Mouse (Mus musculus): ENCODE measurements at regions not wholly inside any gene's neighbourhood (a gene's known extent, or its start where the extent isn't known, plus 50 kb on each side); places are given as distances from the start of the nearest gene placed in this dataset.

DNA sequence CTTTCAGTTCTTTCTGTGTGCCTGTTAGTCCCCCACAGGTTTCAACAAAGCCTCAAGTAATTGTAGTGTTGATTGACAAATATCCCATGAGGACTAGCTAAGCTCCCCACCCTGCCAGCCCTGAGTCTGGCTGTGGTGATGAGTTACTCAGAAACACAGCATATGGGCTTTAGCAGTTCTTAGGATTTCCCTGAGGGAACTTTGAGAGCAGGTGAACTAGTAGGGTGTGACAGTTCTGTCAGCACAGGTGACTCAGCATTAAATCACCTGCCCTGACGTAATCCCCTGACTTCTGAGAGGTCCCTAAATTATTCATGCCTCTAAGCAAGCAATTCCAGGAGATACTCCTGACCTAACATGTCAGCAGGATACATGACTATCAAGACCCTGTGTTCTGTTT lies 347.7 kb upstream of the Igfbp3 start:
- H3K4me3 ChIP-seq: no peak overlapping the region
- WGBS: 69% methylated on average over 1 of the region's 1 CpGs
- no peaks in the 10 kb centered on the region for H3K9me3 ChIP-seq
- no peaks in the 10 kb centered on the region for H3K4me1 ChIP-seq (replicated peaks)
- H3K27ac ChIP-seq: no peak overlapping the region
- DNase-seq (ENCODE audit: low spot score): no peak
- H3K27me3 ChIP-seq (ENCODE audit: insufficient read depth, poor library complexity, severe bottlenecking): no peaks in the 10 kb centered on the region
- no peaks in the 10 kb centered on the region for H3K36me3 ChIP-seq

DNA sequence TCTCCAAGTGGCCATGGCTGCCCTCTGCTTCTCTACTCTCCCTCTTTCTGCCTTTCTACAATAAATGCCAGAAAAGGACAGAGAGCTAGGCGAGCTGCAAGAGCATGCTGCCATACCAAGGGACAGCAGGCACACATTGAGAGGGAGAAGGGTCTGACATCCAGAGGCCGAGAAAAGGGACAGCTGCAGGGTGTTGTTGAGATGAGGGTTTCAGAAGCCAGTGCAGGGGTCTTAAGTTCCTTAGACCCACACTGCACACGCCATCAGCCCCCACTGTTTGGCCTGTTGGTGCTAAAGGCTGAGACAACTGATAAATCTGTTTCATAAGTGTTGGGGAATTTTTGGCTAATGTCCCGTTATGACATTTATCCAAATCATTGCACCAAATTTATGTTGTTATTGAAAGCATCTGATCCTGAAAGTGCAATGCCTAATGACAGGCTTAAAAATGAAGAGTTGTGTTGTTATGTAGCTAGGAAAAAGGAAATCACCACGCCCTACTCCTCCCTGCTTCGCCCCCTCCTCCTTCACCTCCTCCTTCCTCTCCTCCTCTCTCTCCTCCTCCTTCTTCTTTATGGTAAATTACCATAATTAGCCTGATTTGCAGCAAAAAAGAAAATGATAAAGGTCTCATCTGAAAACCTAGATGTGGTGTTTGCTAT lies 342.0 kb upstream of the Igfbp3 start:
- no peaks in the 10 kb centered on the region for H3K4me1 ChIP-seq (replicated peaks)
- no peaks in the 10 kb centered on the region for H3K9me3 ChIP-seq
- no peaks in the 10 kb centered on the region for H3K36me3 ChIP-seq
- no peak overlapping the region for H3K4me3 ChIP-seq
- H3K27ac ChIP-seq: no peak overlapping the region
- 82% methylated on average over 6 of the region's 6 CpGs for WGBS
- DNase-seq (ENCODE audit: low spot score): no peak
- H3K27me3 ChIP-seq (ENCODE audit: insufficient read depth, poor library complexity, severe bottlenecking): no peaks in the 10 kb centered on the region

DNA sequence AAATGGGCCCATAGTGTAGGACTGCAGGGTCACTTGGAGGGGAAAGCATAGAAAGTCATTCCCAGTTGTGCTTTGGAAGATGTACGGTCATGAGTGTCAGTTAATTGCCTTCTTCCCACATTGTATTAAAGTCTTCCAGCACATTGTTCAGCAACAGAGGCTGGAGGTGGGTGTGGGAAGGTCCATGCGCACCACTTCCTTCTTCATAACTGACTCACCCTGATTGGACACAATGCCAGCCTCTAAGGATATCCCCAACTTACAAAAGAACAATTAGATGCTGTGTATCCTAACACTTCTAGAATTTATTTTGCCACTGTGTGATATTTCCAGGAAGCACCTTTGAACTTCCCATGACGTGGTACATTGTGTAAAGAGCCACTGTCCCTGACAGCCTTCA lies 338.4 kb upstream of the Igfbp3 start:
- no peak overlapping the region for H3K4me3 ChIP-seq
- no peak overlapping the region for H3K27ac ChIP-seq
- 84% methylated on average over 3 of the region's 3 CpGs for WGBS

DNA sequence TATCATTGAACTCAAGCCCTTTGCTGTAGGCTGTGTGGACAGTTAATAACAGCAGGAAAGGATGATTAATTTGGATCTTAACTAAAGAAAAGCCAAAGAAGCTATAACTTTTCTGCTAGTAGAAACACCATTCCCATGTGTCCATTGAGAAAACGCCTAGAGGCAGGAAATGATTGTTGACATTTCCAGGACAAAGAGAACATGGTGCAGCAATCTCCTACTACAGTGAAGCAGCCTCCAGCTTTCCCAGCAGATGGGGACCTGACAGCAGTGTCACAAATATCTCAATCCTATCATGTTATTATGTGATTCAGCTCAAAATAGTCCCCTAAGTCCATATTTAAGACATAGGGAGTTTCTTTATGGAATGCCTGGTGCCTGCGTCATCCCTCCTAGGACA lies 334.1 kb upstream of the Igfbp3 start:
- no peaks in the 10 kb centered on the region for H3K9me3 ChIP-seq
- WGBS: 74% methylated on average over 2 of the region's 2 CpGs
- H3K4me1 ChIP-seq (replicated peaks): no peaks in the 10 kb centered on the region
- H3K27me3 ChIP-seq (ENCODE audit: insufficient read depth, poor library complexity, severe bottlenecking): no peaks in the 10 kb centered on the region
- no peak for DNase-seq (ENCODE audit: low spot score)
- no peaks in the 10 kb centered on the region for H3K36me3 ChIP-seq
- H3K27ac ChIP-seq: no peak overlapping the region
- no peak overlapping the region for H3K4me3 ChIP-seq

More for the DNA sequence above, 338.4 kb upstream of the Igfbp3 start:
- no peaks in the 10 kb centered on the region for H3K27me3 ChIP-seq (ENCODE audit: insufficient read depth, poor library complexity, severe bottlenecking)
- DNase-seq (ENCODE audit: low spot score): no peak
- H3K4me1 ChIP-seq (replicated peaks): no peaks in the 10 kb centered on the region
- no peaks in the 10 kb centered on the region for H3K9me3 ChIP-seq
- no peaks in the 10 kb centered on the region for H3K36me3 ChIP-seq

DNA sequence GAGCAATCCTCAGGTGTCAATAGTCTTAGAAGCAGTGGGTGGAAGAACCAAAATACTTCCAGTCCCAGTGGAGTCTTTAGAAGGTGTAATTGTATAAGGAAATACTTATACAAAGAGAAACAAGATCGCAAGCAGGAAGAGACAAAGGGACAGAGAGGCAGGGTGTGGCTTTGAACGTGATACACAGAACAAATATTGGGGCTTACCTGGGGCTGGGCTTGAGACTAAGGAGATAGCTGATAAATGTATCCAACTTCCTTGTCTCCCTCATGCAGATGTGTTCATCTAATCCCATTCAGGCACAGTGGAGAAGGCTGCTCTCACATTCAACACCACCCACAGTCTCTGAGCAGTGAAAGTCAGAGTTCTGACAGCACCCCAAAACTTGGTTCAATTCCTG lies 331.9 kb upstream of the Igfbp3 start:
- Histone ChIP-seq H3K27ac (no peak overlapping the region), H3K4me3 (no peak overlapping the region), H3K36me3 (no peaks in the 10 kb centered on the region), H3K9me3 (no peaks in the 10 kb centered on the region), H3K27me3 (ENCODE audit: insufficient read depth, poor library complexity, severe bottlenecking) (no peaks in the 10 kb centered on the region), H3K4me1 (replicated peaks) (no peaks in the 10 kb centered on the region)
- 83% methylated on average over 2 of the region's 2 CpGs for WGBS
- DNase-seq (ENCODE audit: low spot score): no peak

DNA sequence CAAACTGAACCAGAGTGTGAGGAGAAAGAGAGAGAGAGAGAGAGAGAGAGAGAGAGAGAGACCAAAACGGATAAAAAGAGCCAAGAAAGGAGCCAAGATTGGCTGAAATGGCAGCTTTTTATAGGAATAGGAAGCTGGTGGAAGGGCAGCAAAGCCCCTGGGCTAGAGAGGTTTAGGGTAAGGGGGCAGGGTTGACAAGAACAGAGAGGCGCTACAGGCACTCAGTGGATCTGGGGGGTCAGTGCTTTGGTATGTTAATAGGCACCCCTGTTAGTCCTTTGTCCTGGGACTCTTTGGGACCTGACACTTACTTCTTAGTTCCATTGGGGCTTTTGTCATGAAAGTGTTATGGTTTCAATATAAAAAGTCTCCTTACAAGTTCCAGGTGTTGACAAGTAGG lies 320.9 kb upstream of the Igfbp3 start:
- no peak overlapping the region for H3K27ac ChIP-seq
- no peaks in the 10 kb centered on the region for H3K27me3 ChIP-seq (ENCODE audit: insufficient read depth, poor library complexity, severe bottlenecking)

DNA sequence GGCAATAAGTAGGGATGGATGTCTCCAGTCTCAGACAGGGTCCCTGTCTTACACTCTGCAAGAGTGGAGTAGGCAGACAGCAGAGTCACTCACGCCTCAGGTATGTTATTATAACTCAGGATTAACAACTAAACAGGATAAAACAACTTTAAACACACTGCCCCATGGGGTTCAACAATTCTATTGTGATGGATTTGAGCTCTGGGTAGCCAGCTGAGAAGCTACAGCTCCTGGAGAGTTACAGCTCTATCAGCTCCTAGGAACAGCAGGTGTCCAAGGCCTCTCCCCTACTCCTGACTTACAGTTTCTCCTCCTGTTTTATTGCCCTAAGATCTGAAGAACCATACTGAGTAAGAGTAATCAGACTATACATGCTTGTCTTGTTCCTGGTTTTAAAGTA lies 319.6 kb upstream of the Igfbp3 start:
- 23% methylated on average over 1 of the region's 1 CpGs for WGBS
- no peaks in the 10 kb centered on the region for H3K36me3 ChIP-seq
- H3K4me3 ChIP-seq: no peak overlapping the region

More for the DNA sequence above, 320.9 kb upstream of the Igfbp3 start:
- H3K4me3 ChIP-seq: no peak overlapping the region
- peaks cover 13% of the 10 kb centered on the region for H3K9me3 ChIP-seq
- DNase-seq (ENCODE audit: low spot score): no peak
- H3K36me3 ChIP-seq: no peaks in the 10 kb centered on the region
- 34% methylated on average over 2 of the region's 2 CpGs for whole genome bisulfite sequencing
- H3K4me1 ChIP-seq (replicated peaks): no peaks in the 10 kb centered on the region

DNA sequence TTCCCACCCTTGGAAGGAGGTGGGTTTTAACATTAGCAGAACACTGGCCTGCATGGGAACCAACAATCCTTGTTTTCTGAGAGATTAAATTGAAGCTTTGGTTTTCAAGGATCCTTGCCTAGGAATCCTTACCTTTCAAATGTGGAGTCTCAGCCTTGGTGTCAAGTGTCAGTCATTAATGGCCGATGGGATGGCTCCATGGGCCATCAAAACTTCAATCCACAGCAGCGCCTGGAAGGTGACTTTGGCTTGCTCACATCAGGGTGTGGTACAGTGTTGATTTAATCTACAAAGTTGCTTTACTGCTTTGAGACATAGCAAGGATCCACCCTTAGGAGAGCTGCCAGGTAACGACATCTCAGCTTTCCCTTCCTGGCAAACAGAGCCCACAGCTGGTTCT lies 318.1 kb upstream of the Igfbp3 start:
- H3K9me3 ChIP-seq: peaks cover 8% of the 10 kb centered on the region
- no peaks in the 10 kb centered on the region for H3K27me3 ChIP-seq (ENCODE audit: insufficient read depth, poor library complexity, severe bottlenecking)
- no peak for DNase-seq (ENCODE audit: low spot score)
- no peak overlapping the region for H3K4me3 ChIP-seq
- WGBS: 82% methylated on average over 3 of the region's 3 CpGs
- H3K27ac ChIP-seq: no peak overlapping the region
- H3K4me1 ChIP-seq (replicated peaks): no peaks in the 10 kb centered on the region
- no peaks in the 10 kb centered on the region for H3K36me3 ChIP-seq

More for the DNA sequence above, 319.6 kb upstream of the Igfbp3 start:
- DNase-seq (ENCODE audit: low spot score): no peak
- Histone ChIP-seq H3K27ac (no peak overlapping the region), H3K9me3 (peaks cover 13% of the 10 kb centered on the region), H3K4me1 (replicated peaks) (no peaks in the 10 kb centered on the region), H3K27me3 (ENCODE audit: insufficient read depth, poor library complexity, severe bottlenecking) (no peaks in the 10 kb centered on the region)

DNA sequence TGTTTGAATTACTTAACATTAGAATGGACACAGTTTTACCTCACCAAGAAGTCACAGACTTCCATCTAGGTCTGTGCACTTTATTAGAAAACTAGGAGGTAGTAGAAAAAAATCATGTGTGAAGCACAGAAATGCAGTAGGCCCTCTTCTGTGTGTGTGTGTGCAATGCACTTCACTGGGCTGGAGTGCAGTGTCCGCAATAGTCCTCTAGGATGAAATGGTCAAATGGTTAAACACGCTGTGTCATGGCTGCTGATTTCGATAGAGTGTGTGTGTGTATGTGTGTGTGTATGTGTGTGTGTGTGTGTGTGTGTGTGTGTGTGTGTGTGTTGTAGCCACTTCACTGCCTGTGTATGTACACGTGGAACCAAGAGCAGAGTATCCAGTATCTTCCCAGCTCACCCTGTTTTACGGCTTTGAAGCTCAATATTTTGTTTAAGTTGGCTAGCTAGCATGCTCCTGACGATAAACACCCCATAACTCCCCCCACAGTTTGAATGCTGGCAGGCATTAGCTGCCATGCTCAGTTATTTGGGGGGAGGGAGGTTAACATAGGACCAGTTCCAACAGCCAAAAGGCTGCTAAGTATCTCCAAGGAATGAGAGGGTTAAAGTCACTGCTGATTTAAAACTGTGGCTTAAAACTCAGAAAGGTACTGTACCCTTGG lies 316.9 kb upstream of the Igfbp3 start:
- Histone ChIP-seq H3K9me3 (no peaks in the 10 kb centered on the region), H3K27me3 (ENCODE audit: insufficient read depth, poor library complexity, severe bottlenecking) (no peaks in the 10 kb centered on the region), H3K36me3 (no peaks in the 10 kb centered on the region), H3K4me3 (no peak overlapping the region), H3K27ac (no peak overlapping the region), H3K4me1 (replicated peaks) (no peaks in the 10 kb centered on the region)
- WGBS: 89% methylated on average over 6 of the region's 6 CpGs
- no peak for DNase-seq (ENCODE audit: low spot score)

DNA sequence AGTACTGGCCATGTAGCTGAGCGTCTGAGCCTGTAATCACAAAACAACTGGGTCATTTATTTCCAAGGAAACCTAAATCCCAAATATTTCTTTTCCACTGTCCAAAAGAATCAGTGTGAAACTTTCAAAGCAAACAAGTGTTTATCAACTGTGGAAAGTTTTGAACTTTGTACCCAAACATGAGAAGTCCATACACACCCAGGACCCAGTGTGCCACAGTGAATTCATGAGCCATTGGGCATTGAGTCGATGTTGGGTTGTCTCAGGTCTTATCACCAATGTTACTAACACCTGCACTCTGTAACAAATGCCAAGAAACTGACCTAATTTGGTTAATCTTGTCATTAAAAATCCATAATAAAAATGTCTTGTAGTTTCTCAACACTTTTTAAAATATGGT lies 305.8 kb upstream of the Igfbp3 start:
- Histone ChIP-seq H3K4me3 (no peak overlapping the region), H3K9me3 (no peaks in the 10 kb centered on the region), H3K27me3 (ENCODE audit: insufficient read depth, poor library complexity, severe bottlenecking) (no peaks in the 10 kb centered on the region), H3K27ac (no peak overlapping the region), H3K4me1 (replicated peaks) (no peaks in the 10 kb centered on the region), H3K36me3 (no peaks in the 10 kb centered on the region)
- 85% methylated on average over 2 of the region's 2 CpGs for WGBS
- DNase-seq (ENCODE audit: low spot score): no peak

DNA sequence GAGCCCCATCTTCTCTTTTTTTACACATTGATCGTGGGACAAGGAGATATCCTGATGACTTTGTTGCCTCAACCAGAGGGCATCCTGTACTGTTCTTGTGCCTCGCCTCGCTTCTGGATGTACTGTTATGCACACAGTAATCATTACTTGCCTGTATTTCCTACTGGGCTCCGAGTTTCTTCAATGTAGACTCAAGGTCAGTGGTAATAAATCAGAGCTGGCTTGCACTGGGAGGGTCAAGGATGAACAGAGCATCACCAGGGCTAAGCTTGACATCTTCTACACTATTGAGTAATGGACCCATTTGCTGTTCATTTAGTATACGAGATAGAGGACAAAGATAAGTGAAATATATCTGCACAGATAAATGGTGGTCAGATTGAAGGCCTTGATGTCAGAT lies 295.1 kb upstream of the Igfbp3 start:
- H3K4me3 ChIP-seq: no peak overlapping the region
- no peak overlapping the region for H3K27ac ChIP-seq
- WGBS: 86% methylated on average over 5 of the region's 5 CpGs
- no peaks in the 10 kb centered on the region for H3K36me3 ChIP-seq
- H3K4me1 ChIP-seq (replicated peaks): no peaks in the 10 kb centered on the region
- no peak for DNase-seq (ENCODE audit: low spot score)
- H3K9me3 ChIP-seq: no peaks in the 10 kb centered on the region
- no peaks in the 10 kb centered on the region for H3K27me3 ChIP-seq (ENCODE audit: insufficient read depth, poor library complexity, severe bottlenecking)

DNA sequence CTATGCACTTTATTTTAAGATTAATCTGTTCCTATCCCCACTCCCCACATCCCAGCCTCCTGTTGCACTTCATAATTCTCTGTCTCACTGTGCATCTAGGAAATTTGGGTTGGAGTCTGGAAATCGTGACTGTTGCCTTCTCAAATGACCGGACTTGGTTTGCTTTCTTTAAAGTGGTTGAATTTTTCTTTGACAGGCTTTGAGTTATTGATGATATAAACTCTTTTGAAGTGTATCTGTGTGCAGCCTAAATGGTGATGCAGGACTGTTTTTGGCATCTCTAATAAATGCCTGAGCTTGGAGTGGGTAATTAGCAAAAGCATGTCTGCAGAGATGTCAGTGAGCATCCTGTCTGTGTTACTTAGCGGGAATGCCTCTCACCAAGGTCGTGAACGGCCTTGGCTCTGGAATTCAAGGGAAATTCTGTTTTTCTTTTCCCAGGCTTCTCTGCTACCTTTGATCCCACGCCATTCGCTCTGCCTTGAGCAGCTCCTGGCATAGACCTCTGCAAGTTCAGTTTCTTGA lies 292.8 kb upstream of the Igfbp3 start:
- WGBS: 76% methylated on average over 7 of the region's 7 CpGs
- Histone ChIP-seq H3K27me3 (ENCODE audit: insufficient read depth, poor library complexity, severe bottlenecking) (no peaks in the 10 kb centered on the region), H3K4me3 (no peak overlapping the region), H3K9me3 (no peaks in the 10 kb centered on the region), H3K4me1 (replicated peaks) (no peaks in the 10 kb centered on the region), H3K27ac (no peak overlapping the region), H3K36me3 (no peaks in the 10 kb centered on the region)
- DNase-seq (ENCODE audit: low spot score): no peak

DNA sequence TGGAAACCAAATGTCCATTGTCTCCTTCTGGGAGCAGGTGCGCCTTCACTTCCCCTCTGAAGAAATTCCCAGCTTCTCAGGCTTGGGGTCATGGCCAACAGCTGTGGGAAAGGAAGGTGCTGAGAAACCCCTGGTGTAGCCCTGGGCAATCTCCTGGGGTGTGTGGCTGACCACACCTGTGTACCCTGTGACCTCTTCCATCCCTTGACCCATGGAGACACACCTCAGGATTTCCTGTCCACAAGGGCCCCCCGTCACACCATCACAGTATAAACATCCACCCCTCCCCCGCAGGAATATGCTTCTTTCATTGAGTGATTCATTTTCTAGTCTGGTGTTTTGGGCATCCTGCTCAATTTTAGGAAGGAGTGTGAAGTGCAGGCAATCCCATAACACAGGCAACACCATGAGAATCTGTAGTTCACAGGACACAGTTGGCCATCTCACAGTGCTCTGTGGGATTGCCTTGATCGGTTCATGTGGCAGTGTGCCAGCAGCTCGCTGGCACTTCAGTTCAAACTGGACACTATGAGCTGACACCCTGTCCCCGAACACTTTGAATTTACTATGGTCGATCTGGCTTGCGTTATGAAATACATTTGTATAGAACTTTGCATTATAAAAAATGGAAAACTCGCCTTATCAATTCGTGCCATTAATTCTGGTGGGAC lies 291.1 kb upstream of the Igfbp3 start:
- H3K27me3 ChIP-seq (ENCODE audit: insufficient read depth, poor library complexity, severe bottlenecking): no peaks in the 10 kb centered on the region
- WGBS: 89% methylated on average over 10 of the region's 10 CpGs
- no peaks in the 10 kb centered on the region for H3K4me1 ChIP-seq (replicated peaks)
- no peaks in the 10 kb centered on the region for H3K36me3 ChIP-seq
- H3K27ac ChIP-seq: no peak overlapping the region
- H3K4me3 ChIP-seq: no peak overlapping the region
- no peak for DNase-seq (ENCODE audit: low spot score)
- no peaks in the 10 kb centered on the region for H3K9me3 ChIP-seq
